ENCODE assay signal across 7 mouse cellular contexts in genomic region chr12:37241566-37242021, GRCm38 (mm10). TPM values are rescaled to one million over a fixed set of nuclear protein-coding genes. Genes with fewer than 3 reads are reported as not detected.
A peak's percentile ranks its signal among the peaks of the same experiment; 100 is the strongest.
DNase-seq lines count a peak whose midpoint lies in the region; ATAC-seq and TF ChIP-seq lines count a peak whose summit lies in the region.

Gene Agmo, plus strand, starts transcription at chr12:37241641.

- no peak within 1 kb of the TSS for H3K27ac ChIP-seq in neural tube, embryonic 15.5 days (replicated peaks)
- H3K27ac ChIP-seq in gastrocnemius, adult 2 months, result peak within 1 kb of the TSS; percentile 86
- no peak within 1 kb of the TSS for H3K27ac ChIP-seq in kidney, embryonic 16.5 days (ENCODE audit: low read length)
- peak within 1 kb of the TSS; percentile 95 for H3K27ac ChIP-seq in liver, postnatal 0 days (ENCODE audit: low read depth)

- no peak for DNase-seq in neural tube, embryonic 10.5 days (ENCODE audit: extremely low spot score, low spot score)
- DNase-seq in gastrocnemius, adult 2 months, result peak; percentile 29
- DNase-seq in liver, postnatal 0 days, result peak; percentile 22
- peak; percentile 39 for DNase-seq in telencephalon, adult 2 months (ENCODE audit: low read depth, low spot score)

- no peaks in the 10 kb centered on the region for H3K36me3 ChIP-seq in neural tube, embryonic 15.5 days
- H3K36me3 ChIP-seq in kidney, embryonic 16.5 days (ENCODE audit: insufficient read depth, low read length), result no peaks in the 10 kb centered on the region
- H3K36me3 ChIP-seq in liver, postnatal 0 days (replicated peaks; ENCODE audit: insufficient read depth, low read length), result no peaks in the 10 kb centered on the region

- no peaks in the 10 kb centered on the region for H3K9me3 ChIP-seq in neural tube, embryonic 15.5 days (replicated peaks)
- no peaks in the 10 kb centered on the region for H3K9me3 ChIP-seq in kidney, embryonic 16.5 days (ENCODE audit: low read length)
- no peaks in the 10 kb centered on the region for H3K9me3 ChIP-seq in liver, postnatal 0 days (ENCODE audit: low read length)

- no peaks in the 10 kb centered on the region for H3K4me1 ChIP-seq in neural tube, embryonic 15.5 days
- no peaks in the 10 kb centered on the region for H3K4me1 ChIP-seq in kidney, embryonic 16.5 days (ENCODE audit: insufficient read depth, low read length)
- H3K4me1 ChIP-seq in liver, postnatal 0 days (ENCODE audit: insufficient read depth), result no peaks in the 10 kb centered on the region

- no peak within 1 kb of the TSS for H3K4me3 ChIP-seq in neural tube, embryonic 15.5 days (replicated peaks)
- H3K4me3 ChIP-seq in gastrocnemius, adult 2 months, result peak within 1 kb of the TSS; percentile 67
- no peak within 1 kb of the TSS for H3K4me3 ChIP-seq in kidney, embryonic 16.5 days (ENCODE audit: low read length)
- peak within 1 kb of the TSS; percentile 51 for H3K4me3 ChIP-seq in liver, postnatal 0 days (ENCODE audit: low read depth, low read length)

- no peaks in the 10 kb centered on the region for H3K27me3 ChIP-seq in neural tube, embryonic 15.5 days (replicated peaks)
- no peaks in the 10 kb centered on the region for H3K27me3 ChIP-seq in kidney, embryonic 16.5 days (ENCODE audit: insufficient read depth, low read length)
- no peaks in the 10 kb centered on the region for H3K27me3 ChIP-seq in liver, postnatal 0 days (ENCODE audit: insufficient read depth, low read length)

- 62% methylated on average over 4 of the region's 4 CpGs for WGBS in neural tube, embryonic 15.5 days
- 68% methylated on average over 4 of the region's 4 CpGs for WGBS in kidney, embryonic 16.5 days
- WGBS in liver, postnatal 0 days (ENCODE audit: insufficient replicate concordance), result 15% methylated on average over 4 of the region's 4 CpGs

- ATAC-seq in neural tube, embryonic 15.5 days (ENCODE audit: low FRiP score), result no peak
- ATAC-seq in kidney, embryonic 16.5 days (ENCODE audit: low FRiP score, low TSS enrichment), result no peak
- peak; percentile 85 for ATAC-seq in liver, postnatal 0 days
- ATAC-seq in erythroid progenitor cell, adult 5-6 weeks (replicated peaks; ENCODE audit: low FRiP score, poor library complexity, severe bottlenecking), result no peak

- TF ChIP-seq EP300 in liver, postnatal 0 days (IDR thresholded peaks at IDR 0.05; ENCODE audit: low read depth), result peak; percentile 36; the same call in 1 of the 2 replicates

- H3K4me2 ChIP-seq in neural tube, embryonic 15.5 days, result 0 out of 2 replicates have a peak within 1 kb of the TSS, but pooled peaks have one; percentile 5
- no peak within 1 kb of the TSS for H3K4me2 ChIP-seq in kidney, embryonic 16.5 days (replicated peaks; ENCODE audit: low read depth, low read length)
- H3K4me2 ChIP-seq in liver, postnatal 0 days (ENCODE audit: low read depth, low read length), result peak within 1 kb of the TSS; percentile 59

- H3K9ac ChIP-seq in neural tube, embryonic 15.5 days (replicated peaks), result no peak within 1 kb of the TSS
- H3K9ac ChIP-seq in kidney, embryonic 16.5 days (replicated peaks; ENCODE audit: low read length), result 0 out of 2 replicates have a peak within 1 kb of the TSS, but pooled peaks have one; percentile 11
- peak within 1 kb of the TSS; percentile 65 for H3K9ac ChIP-seq in liver, postnatal 0 days (replicated peaks)

- intact Hi-C loops in gastrocnemius, adult 2 months (cut with DNase I), result loop anchor here (10.0 kb wide), 1 partner anchor 127 kb away; no protein-coding TSS in a partner anchor

- TF ChIP-seq CTCF in gastrocnemius, adult 2 months (IDR thresholded peaks at IDR 0.05), result no peak
- no peak for TF ChIP-seq CTCF in liver, postnatal 0 days (IDR thresholded peaks at IDR 0.05; ENCODE audit: low read depth)

RNA-seq across cellular contexts. Expression of gene Agmo, which starts in this region (rescaled TPM):
- 1.1 and 1.7 TPM in 2 replicates for polyA plus RNA-seq in neural tube, embryonic 15.5 days (2015; fragmentation: Nextera tagmentation; extraction: Ambion mirVana)
- 1 to 10 TPM; 1.2 to 1.8 TPM for total RNA-seq in gastrocnemius, adult 2 months (2021)
- polyA plus RNA-seq in kidney, embryonic 16.5 days (2015; fragmentation: Nextera tagmentation; extraction: Ambion mirVana), result 0.40 and 0.57 TPM in 2 replicates
- polyA plus RNA-seq in liver, postnatal 0 days (2015; fragmentation: Nextera tagmentation; extraction: Ambion mirVana), result 37.2 and 43.3 TPM in 2 replicates
- 1.3 TPM in 1 of 2 replicates, not detected in the other for total RNA-seq in erythroid progenitor cell, adult 5-6 weeks (2015; ENCODE audit: low replicate concordance)
- not detected in 2 replicates for total RNA-seq in erythroid progenitor cell, adult 5-6 weeks (2017; ENCODE audit: low replicate concordance)

Comparison
In these comparisons a context has a peak if more than half of its experiments do, and no peak if none do; other contexts are left out.
1. RNA of gene Agmo (polyA plus RNA-seq): 37.2 to 43.3 TPM in liver, postnatal 0 days; 1.1 to 1.7 TPM in neural tube, embryonic 15.5 days and 0.40 to 0.57 TPM in kidney, embryonic 16.5 days; every median in the first group is over 10 times any median in the second.
2. H3K27ac ChIP-seq: peak in gastrocnemius, adult 2 months (single experiment) and liver, postnatal 0 days (single experiment); none in neural tube, embryonic 15.5 days (single experiment) and kidney, embryonic 16.5 days (single experiment).
3. H3K4me3 ChIP-seq: peak in gastrocnemius, adult 2 months (single experiment) and liver, postnatal 0 days (single experiment); none in neural tube, embryonic 15.5 days (single experiment) and kidney, embryonic 16.5 days (single experiment).